Mouse (Mus musculus): Measurements from ENCODE around the gene Slc36a3.

DNA sequence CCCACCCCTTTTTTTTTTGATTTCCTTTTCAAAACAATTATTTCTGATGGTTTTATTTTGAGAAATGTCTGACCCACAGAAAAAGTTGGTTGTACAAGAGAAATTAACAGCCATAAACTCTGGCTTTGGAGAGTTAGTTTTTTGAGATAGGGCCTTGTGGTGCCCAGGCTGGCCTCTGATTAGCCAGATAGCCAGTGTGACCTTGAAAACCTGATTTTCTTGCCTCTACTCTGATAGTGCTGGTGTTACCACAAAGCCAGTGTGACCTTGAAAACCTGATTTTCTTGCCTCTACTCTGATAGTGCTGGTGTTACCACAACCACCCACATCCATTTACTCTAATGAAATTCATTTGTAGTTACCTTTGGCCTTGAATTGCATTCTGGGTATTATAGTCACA lies 13.9 kb downstream of the Slc36a3 start:
- no peak for TF ChIP-seq ZC3H11A (IDR thresholded peaks at IDR 0.05; ENCODE audit: borderline replicate concordance, low read depth, low read length)
- no peak for TF ChIP-seq MAFK (IDR thresholded peaks at IDR 0.05; ENCODE audit: insufficient read depth, low read depth, low read length)
- TF ChIP-seq HCFC1 (IDR thresholded peaks at IDR 0.05; ENCODE audit: borderline replicate concordance, insufficient read depth, low read length): no peak
- no peak for TF ChIP-seq ZNF384 (IDR thresholded peaks at IDR 0.05; ENCODE audit: low read depth, low read length)

Data from ES-E14 (cell line).